Mouse (Mus musculus): Measurements from ENCODE around the gene Rnf44. TPM values are rescaled to one million over a fixed set of nuclear protein-coding genes. Genes with fewer than 3 reads are reported as not detected.

The Rnf44 gene
- polyA plus RNA-seq, 1 experiment from 2014 or later = 28.2 TPM

- Histone ChIP-seq H3K27me3 (ENCODE audit: insufficient read depth, low read length) (no peaks in the 10 kb centered on the region), H3K9ac (replicated peaks) (0 out of 2 replicates have a peak overlapping the region, but pooled peaks have one; percentile 12), H3K4me1 (ENCODE audit: insufficient read depth) (peaks cover 41% of the 10 kb centered on the region), H3K9me3 (ENCODE audit: low read length) (no peaks in the 10 kb centered on the region), H3K4me3 (ENCODE audit: low read depth, low read length) (no peak overlapping the region), H3K36me3 (replicated peaks; ENCODE audit: insufficient read depth, low read length) (no peaks in the 10 kb centered on the region), H3K4me2 (ENCODE audit: low read depth, low read length) (no peak overlapping the region), H3K27ac (ENCODE audit: low read depth) (no peak overlapping the region)
- 90% methylated on average over 8 of the region's 8 CpGs for WGBS (ENCODE audit: insufficient replicate concordance)
- TF ChIP-seq EP300 (IDR thresholded peaks at IDR 0.05; ENCODE audit: low read depth) = no peak
- TF ChIP-seq CTCF (IDR thresholded peaks at IDR 0.05; ENCODE audit: low read depth) = no peak
- no peak for ATAC-seq
- no peak for DNase-seq
These were observed 3.5 kb downstream of the Rnf44 start for GRCm38 (mm10) chr13:54690151-54690740.

- H3K4me3 ChIP-seq (ENCODE audit: low read depth, low read length) = peak overlapping the region; percentile 90
- TF ChIP-seq EP300 (IDR thresholded peaks at IDR 0.05; ENCODE audit: low read depth) (no peak; the same call in 1 of the 2 replicates), CTCF (IDR thresholded peaks at IDR 0.05; ENCODE audit: low read depth) (no peak)
- H3K4me2 ChIP-seq (ENCODE audit: low read depth, low read length) = peak overlapping the region; percentile 80
- ATAC-seq (peak; percentile 88), DNase-seq (peak; percentile 99)
- H3K27me3 ChIP-seq (ENCODE audit: insufficient read depth, low read length) = no peaks in the 10 kb centered on the region
- peak overlapping the region; percentile 99 for H3K27ac ChIP-seq (ENCODE audit: low read depth)
- under 1% methylated on average over 78 of the region's 82 CpGs for WGBS (ENCODE audit: insufficient replicate concordance)
- no peaks in the 10 kb centered on the region for H3K9me3 ChIP-seq (ENCODE audit: low read length)
- peaks cover 47% of the 10 kb centered on the region for H3K4me1 ChIP-seq (ENCODE audit: insufficient read depth)
- peaks cover 13% of the 10 kb centered on the region for H3K36me3 ChIP-seq (replicated peaks; ENCODE audit: insufficient read depth, low read length)
- peak overlapping the region; percentile 91 for H3K9ac ChIP-seq (replicated peaks)
These were observed 5.9 kb downstream of the Rnf44 start for GRCm38 (mm10) chr13:54687575-54688424.

GRCm38 (mm10) chr13:54687096-54687495, 6.6 kb downstream of the Rnf44 start:
- peak overlapping the region; percentile 90 for H3K4me3 ChIP-seq (ENCODE audit: low read depth, low read length)
- H3K4me2 ChIP-seq (ENCODE audit: low read depth, low read length) = peak overlapping the region; percentile 80
- peak overlapping the region; percentile 91 for H3K9ac ChIP-seq (replicated peaks)
- H3K36me3 ChIP-seq (replicated peaks; ENCODE audit: insufficient read depth, low read length) = peaks cover 20% of the 10 kb centered on the region
- ATAC-seq (peak; percentile 41), DNase-seq (peak; percentile 79)
- no peaks in the 10 kb centered on the region for H3K9me3 ChIP-seq (ENCODE audit: low read length)
- TF ChIP-seq EP300 (IDR thresholded peaks at IDR 0.05; ENCODE audit: low read depth) (no peak), CTCF (IDR thresholded peaks at IDR 0.05; ENCODE audit: low read depth) (no peak)
- no peaks in the 10 kb centered on the region for H3K27me3 ChIP-seq (ENCODE audit: insufficient read depth, low read length)
- peaks cover 40% of the 10 kb centered on the region for H3K4me1 ChIP-seq (ENCODE audit: insufficient read depth)
- 0% methylated on average over 31 of the region's 35 CpGs for WGBS (ENCODE audit: insufficient replicate concordance)
- H3K27ac ChIP-seq (ENCODE audit: low read depth) = peak overlapping the region; percentile 99

GRCm38 (mm10) chr13:54686139-54687053, 7.3 kb downstream of the Rnf44 start:
- Histone ChIP-seq H3K9me3 (ENCODE audit: low read length) (no peaks in the 10 kb centered on the region), H3K9ac (replicated peaks) (peak overlapping the region; percentile 91), H3K27ac (ENCODE audit: low read depth) (peak overlapping the region; percentile 99), H3K4me3 (ENCODE audit: low read depth, low read length) (peak overlapping the region; percentile 90), H3K4me2 (ENCODE audit: low read depth, low read length) (peak overlapping the region; percentile 80), H3K4me1 (ENCODE audit: insufficient read depth) (peaks cover 36% of the 10 kb centered on the region), H3K27me3 (ENCODE audit: insufficient read depth, low read length) (no peaks in the 10 kb centered on the region), H3K36me3 (replicated peaks; ENCODE audit: insufficient read depth, low read length) (peaks cover 27% of the 10 kb centered on the region)
- no peak for TF ChIP-seq CTCF (IDR thresholded peaks at IDR 0.05; ENCODE audit: low read depth)
- TF ChIP-seq EP300 (IDR thresholded peaks at IDR 0.05; ENCODE audit: low read depth) = no peak
- ATAC-seq = no peak
- peak; percentile 33 for DNase-seq
- 8% methylated on average over 19 of the region's 19 CpGs for WGBS (ENCODE audit: insufficient replicate concordance)

GRCm38 (mm10) chr13:54685174-54685573, 8.5 kb downstream of the Rnf44 start:
- H3K36me3 ChIP-seq (replicated peaks; ENCODE audit: insufficient read depth, low read length) = peaks cover 39% of the 10 kb centered on the region
- no peaks in the 10 kb centered on the region for H3K9me3 ChIP-seq (ENCODE audit: low read length)
- TF ChIP-seq EP300 (IDR thresholded peaks at IDR 0.05; ENCODE audit: low read depth) = no peak
- TF ChIP-seq CTCF (IDR thresholded peaks at IDR 0.05; ENCODE audit: low read depth) = peak; percentile 77
- peak overlapping the region; percentile 80 for H3K4me2 ChIP-seq (ENCODE audit: low read depth, low read length)
- no peak overlapping the region for H3K27ac ChIP-seq (ENCODE audit: low read depth)
- no peak overlapping the region for H3K4me3 ChIP-seq (ENCODE audit: low read depth, low read length)
- no peaks in the 10 kb centered on the region for H3K27me3 ChIP-seq (ENCODE audit: insufficient read depth, low read length)
- no peak for ATAC-seq
- 61% methylated on average over 2 of the region's 2 CpGs for WGBS (ENCODE audit: insufficient replicate concordance)
- peaks cover 41% of the 10 kb centered on the region for H3K4me1 ChIP-seq (ENCODE audit: insufficient read depth)
- H3K9ac ChIP-seq (replicated peaks) = peak overlapping the region; percentile 9; the same call in 1 of the 2 replicates
- DNase-seq = peak; percentile 59
